8 mouse cellular contexts compared by ENCODE assay signal in genomic region chr12:108363796-108364195, GRCm38 (mm10). TPM values are rescaled to one million over a fixed set of nuclear protein-coding genes. Genes with fewer than 3 reads are reported as not detected.
DNase-seq lines count a peak whose midpoint lies in the region; ATAC-seq lines count a peak whose summit lies in the region.

No protein-coding gene starts in this region.

- H3K27me3 ChIP-seq in embryonic facial prominence, embryonic 11.5 days (ENCODE audit: control insufficient read depth, insufficient read depth, low read length): no peaks in the 10 kb centered on the region; the same call in 1 of the 2 replicates
- no peaks in the 10 kb centered on the region for H3K27me3 ChIP-seq in midbrain, embryonic 16.5 days (ENCODE audit: control insufficient read depth, insufficient read depth, low read depth, low read length)

- H3K4me2 ChIP-seq in embryonic facial prominence, embryonic 11.5 days (ENCODE audit: low read depth, low read length): no peak overlapping the region
- H3K4me2 ChIP-seq in midbrain, embryonic 16.5 days (ENCODE audit: low read length): no peak overlapping the region

- H3K4me3 ChIP-seq in embryonic facial prominence, embryonic 11.5 days (ENCODE audit: low read depth, low read length): no peak overlapping the region
- no peak overlapping the region for H3K4me3 ChIP-seq in midbrain, embryonic 16.5 days (ENCODE audit: low read depth, low read length)

- WGBS in embryonic facial prominence, embryonic 11.5 days: 9% methylated on average over 5 of the region's 5 CpGs
- WGBS in midbrain, embryonic 16.5 days: 8% methylated on average over 5 of the region's 5 CpGs

- H3K36me3 ChIP-seq in embryonic facial prominence, embryonic 11.5 days (replicated peaks; ENCODE audit: control insufficient read depth, insufficient read depth, low read depth, low read length): no peaks in the 10 kb centered on the region
- H3K36me3 ChIP-seq in midbrain, embryonic 16.5 days (ENCODE audit: control insufficient read depth, insufficient read depth, low read length): no peaks in the 10 kb centered on the region

- no peak overlapping the region for H3K9ac ChIP-seq in embryonic facial prominence, embryonic 11.5 days (replicated peaks; ENCODE audit: low read length)
- 0 out of 2 replicates have a peak overlapping the region, but pooled peaks have one; percentile 34 for H3K9ac ChIP-seq in midbrain, embryonic 16.5 days (ENCODE audit: low read depth, low read length)

- H3K4me1 ChIP-seq in embryonic facial prominence, embryonic 11.5 days (ENCODE audit: control insufficient read depth, insufficient read depth, low read length): no peaks in the 10 kb centered on the region
- H3K4me1 ChIP-seq in midbrain, embryonic 16.5 days (ENCODE audit: control insufficient read depth, insufficient read depth, low read length): peaks cover 2% of the 10 kb centered on the region; the same call in 1 of the 2 replicates

- ATAC-seq in embryonic facial prominence, embryonic 11.5 days (replicated peaks; ENCODE audit: insufficient number of reproducible peaks, low FRiP score, low TSS enrichment, low read depth): peak; percentile 78
- ATAC-seq in midbrain, embryonic 16.5 days: peak; percentile 83

- H3K9me3 ChIP-seq in embryonic facial prominence, embryonic 11.5 days (replicated peaks; ENCODE audit: control insufficient read depth, low read length): no peaks in the 10 kb centered on the region
- H3K9me3 ChIP-seq in midbrain, embryonic 16.5 days (replicated peaks; ENCODE audit: control insufficient read depth, low read length, poor library complexity, severe bottlenecking): no peaks in the 10 kb centered on the region

- intact Hi-C loops in left cerebral cortex, postnatal 4 days (cut with DNase I): loop anchor here (5.0 kb wide), 2 partner anchors 64 to 129 kb away; no protein-coding TSS in a partner anchor

- no peak overlapping the region for H3K27ac ChIP-seq in embryonic facial prominence, embryonic 11.5 days (replicated peaks; ENCODE audit: low read depth, low read length)
- no peak overlapping the region for H3K27ac ChIP-seq in midbrain, embryonic 16.5 days (ENCODE audit: low read length)

- peak; percentile 91 for DNase-seq in 3T3-L1 (ENCODE audit: low read depth, low spot score)
- peak; percentile 84 for DNase-seq in adrenal gland, postnatal 25 days
- DNase-seq in embryonic facial prominence, embryonic 11.5 days (ENCODE audit: low spot score): peak; percentile 82
- peak; percentile 81 to 92 for DNase-seq in heart, adult 18-20 months
- DNase-seq in kidney, adult 18-20 months: peak; percentile 89
- peak; percentile 91 for DNase-seq in left cerebral cortex, postnatal 4 days
- DNase-seq in telencephalon, adult 2 months (ENCODE audit: low read depth, low spot score): peak; percentile 47

RNA-seq across cellular contexts. Expression of gene Eml1, which starts 7.0 kb away (rescaled TPM):
- total RNA-seq in adrenal gland, postnatal 25 days (2021): 15.5 and 20.6 TPM in 2 replicates
- polyA plus RNA-seq in embryonic facial prominence, embryonic 11.5 days (2014; fragmentation: Nextera tagmentation; extraction: Ambion mirVana): 64.1 and 69.7 TPM in 2 replicates
- total RNA-seq in heart, adult 18-20 months (2021): 10 to 100 TPM; 81.3 to 95.3 TPM
- total RNA-seq in left cerebral cortex, postnatal 4 days (2021): 10 to 100 TPM; 93.3 to 99.0 TPM
- 47.6 and 57.4 TPM in 2 replicates for polyA plus RNA-seq in midbrain, embryonic 16.5 days (2015; fragmentation: Nextera tagmentation; extraction: Ambion mirVana)

RNA-seq across cellular contexts. Expression of gene Cyp46a1, which starts 29.6 kb away (rescaled TPM):
- total RNA-seq in adrenal gland, postnatal 25 days (2021): 2.0 and 3.1 TPM in 2 replicates
- polyA plus RNA-seq in embryonic facial prominence, embryonic 11.5 days (2014; fragmentation: Nextera tagmentation; extraction: Ambion mirVana): 2.9 and 3.1 TPM in 2 replicates
- total RNA-seq in heart, adult 18-20 months (2021): under 1 TPM; 0.45 to 0.95 TPM
- 10 to 100 TPM; 65.7 to 78.6 TPM for total RNA-seq in left cerebral cortex, postnatal 4 days (2021)
- polyA plus RNA-seq in midbrain, embryonic 16.5 days (2015; fragmentation: Nextera tagmentation; extraction: Ambion mirVana): 28.1 and 36.2 TPM in 2 replicates

RNA-seq across cellular contexts. Expression of gene Hhipl1, which starts 57.7 kb away (rescaled TPM):
- total RNA-seq in adrenal gland, postnatal 25 days (2021): 0.48 and 0.67 TPM in 2 replicates
- 0.43 and 0.59 TPM in 2 replicates for polyA plus RNA-seq in embryonic facial prominence, embryonic 11.5 days (2014; fragmentation: Nextera tagmentation; extraction: Ambion mirVana)
- total RNA-seq in heart, adult 18-20 months (2021): 1 to 10 TPM; 1.3 to 2.1 TPM
- total RNA-seq in left cerebral cortex, postnatal 4 days (2021): 1 to 10 TPM; 6.3 to 6.6 TPM
- polyA plus RNA-seq in midbrain, embryonic 16.5 days (2015; fragmentation: Nextera tagmentation; extraction: Ambion mirVana): 2.7 and 2.9 TPM in 2 replicates

Comparison
In these comparisons a context has a peak if more than half of its experiments do, and no peak if none do; other contexts are left out.
1. RNA of gene Cyp46a1, which starts 29.6 kb away (total RNA-seq): 65.7 to 78.6 TPM in left cerebral cortex, postnatal 4 days; 2.0 to 3.1 TPM in adrenal gland, postnatal 25 days and 0.45 to 0.95 TPM in heart, adult 18-20 months; every median in the first group is over 10 times any median in the second.
2. Peak in every context shown above with its lines, with median percentiles within 50 percentile points of each other: DNase-seq.